In the genomic region with DNA sequence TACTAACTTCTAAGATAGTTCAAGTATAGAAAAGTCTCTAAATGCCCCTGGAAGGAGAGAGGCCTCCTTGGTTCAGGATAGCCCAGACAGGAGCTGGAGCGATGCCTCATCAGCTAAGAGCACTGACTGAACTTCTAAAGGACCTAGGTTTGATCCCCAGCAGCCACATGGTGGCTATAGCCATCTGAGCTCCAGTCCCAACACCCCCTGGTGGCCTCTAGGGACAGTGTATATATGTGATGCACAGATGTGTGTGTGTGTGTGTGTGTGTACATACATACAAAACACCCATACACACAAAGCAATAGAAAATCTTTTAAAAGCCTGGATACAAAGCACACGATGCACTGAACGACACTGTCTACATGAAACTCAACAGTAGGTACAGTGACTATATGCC, we compare ENCODE assay signal across 12 mouse cellular contexts. TPM values are rescaled to one million over a fixed set of nuclear protein-coding genes. Genes with fewer than 3 reads are reported as not detected.
DNase-seq lines count a peak whose midpoint lies in the region; ATAC-seq and TF ChIP-seq lines count a peak whose summit lies in the region.
"Had no signal": no experiment of that assay in that cellular context is flagged by ENCODE, and none has a peak within 500 bp of the region (broad histone marks: within the 10 kb centered on the region; RNA-seq: fewer than 3 reads in every experiment).

No protein-coding gene starts in this region.

- H3K9ac ChIP-seq in heart, adult 2 months (ENCODE audit: low read depth, low read length), result no peak overlapping the region
- H3K9ac ChIP-seq in midbrain, postnatal 0 days (replicated peaks; ENCODE audit: low read length, poor library complexity, severe bottlenecking), result no peak overlapping the region
- H3K9ac ChIP-seq in midbrain, embryonic 13.5 days (replicated peaks), result no peak overlapping the region
- H3K9ac ChIP-seq: hindbrain, embryonic 13.5 days had no signal

- H3K9me3 ChIP-seq in midbrain, postnatal 0 days (ENCODE audit: low read length), result no peaks in the 10 kb centered on the region
- H3K9me3 ChIP-seq in midbrain, embryonic 13.5 days, result no peaks in the 10 kb centered on the region
- H3K9me3 ChIP-seq in limb, embryonic 10.5 days (replicated peaks), result no peaks in the 10 kb centered on the region
- H3K9me3 ChIP-seq: hindbrain, embryonic 13.5 days; megakaryocyte, embryonic 14.5 days had no signal

- no peaks in the 10 kb centered on the region for H3K79me2 ChIP-seq in heart, adult 2 months (replicated peaks; ENCODE audit: control insufficient read depth, insufficient read depth, low read length)

- no peaks in the 10 kb centered on the region for H3K27me3 ChIP-seq in heart, adult 2 months (ENCODE audit: control insufficient read depth, insufficient read depth, low read length)
- no peaks in the 10 kb centered on the region for H3K27me3 ChIP-seq in midbrain, postnatal 0 days (ENCODE audit: insufficient read depth, low read length)
- H3K27me3 ChIP-seq in midbrain, embryonic 13.5 days, result 0 out of 2 replicates have a peak, but pooled peaks cover 6% of the 10 kb centered on the region
- no peaks in the 10 kb centered on the region for H3K27me3 ChIP-seq in limb, embryonic 10.5 days (ENCODE audit: low read depth, poor library complexity, severe bottlenecking)
- H3K27me3 ChIP-seq: megakaryocyte, embryonic 14.5 days had no signal

- no peak for TF ChIP-seq EP300 in heart, adult 2 months (IDR thresholded peaks at IDR 0.05; ENCODE audit: insufficient read depth, low read depth, low read length)

- no peaks in the 10 kb centered on the region for H3K36me3 ChIP-seq in heart, adult 2 months (ENCODE audit: control insufficient read depth, insufficient read depth, low read length)
- peaks cover 30% of the 10 kb centered on the region for H3K36me3 ChIP-seq in midbrain, postnatal 0 days (ENCODE audit: insufficient read depth, low read length)
- peaks cover 29% of the 10 kb centered on the region for H3K36me3 ChIP-seq in midbrain, embryonic 13.5 days
- peaks cover 25% of the 10 kb centered on the region for H3K36me3 ChIP-seq in limb, embryonic 10.5 days

- DNase-seq in heart, adult 2 months, result no peak
- no peak for DNase-seq in heart, adult 9 months (ENCODE audit: low spot score in 2 of 2)
- DNase-seq in midbrain, postnatal 0 days (ENCODE audit: low spot score), result no peak
- no peak for DNase-seq in limb, embryonic 10.5 days (ENCODE audit: low spot score)
- DNase-seq in thymus, postnatal 4 days, result peak; percentile 72
- DNase-seq in layer of hippocampus, adult 11-12 months (ENCODE audit: low spot score), result no peak
- DNase-seq in left cerebral cortex, adult 11 months (ENCODE audit: low spot score), result no peak
- DNase-seq: adrenal gland, adult 8-10 months; gastrocnemius, postnatal 36 days had no signal

- H3K27ac ChIP-seq in heart, adult 2 months, result no peak overlapping the region
- H3K27ac ChIP-seq in midbrain, postnatal 0 days (ENCODE audit: low read depth, low read length), result no peak overlapping the region
- no peak overlapping the region for H3K27ac ChIP-seq in midbrain, embryonic 13.5 days
- H3K27ac ChIP-seq in limb, embryonic 10.5 days, result 0 out of 2 replicates have a peak overlapping the region, but pooled peaks have one; percentile 2
- H3K27ac ChIP-seq: hindbrain, embryonic 13.5 days had no signal

- H3K4me1 ChIP-seq in heart, adult 2 months (ENCODE audit: control insufficient read depth, insufficient read depth, low read length), result no peaks in the 10 kb centered on the region
- H3K4me1 ChIP-seq in midbrain, postnatal 0 days (ENCODE audit: insufficient read depth, low read length), result no peaks in the 10 kb centered on the region
- no peaks in the 10 kb centered on the region for H3K4me1 ChIP-seq in midbrain, embryonic 13.5 days (replicated peaks)
- H3K4me1 ChIP-seq in limb, embryonic 10.5 days, result peaks cover 24% of the 10 kb centered on the region
- H3K4me1 ChIP-seq: hindbrain, embryonic 13.5 days had no signal

- 95% methylated on average over 3 of the region's 3 CpGs for WGBS in heart, adult 2 months
- whole genome bisulfite sequencing in midbrain, postnatal 0 days, result 93% methylated on average over 3 of the region's 3 CpGs
- WGBS in midbrain, embryonic 13.5 days, result 96% methylated on average over 3 of the region's 3 CpGs
- 94% methylated on average over 3 of the region's 3 CpGs for WGBS in limb, embryonic 10.5 days

- no peak overlapping the region for H3K4me2 ChIP-seq in midbrain, postnatal 0 days (ENCODE audit: low read depth, low read length, poor library complexity, severe bottlenecking)
- no peak overlapping the region for H3K4me2 ChIP-seq in midbrain, embryonic 13.5 days (replicated peaks)
- H3K4me2 ChIP-seq: hindbrain, embryonic 13.5 days had no signal

- no peak for TF ChIP-seq POLR2A in heart, adult 2 months (IDR thresholded peaks at IDR 0.05; ENCODE audit: insufficient read depth, low read depth, low read length)

- peak; percentile 42 for TF ChIP-seq CTCF in heart, adult 2 months (IDR thresholded peaks at IDR 0.05)
- TF ChIP-seq CTCF in midbrain, postnatal 0 days (IDR thresholded peaks at IDR 0.05), result peak; percentile 51

- no peak for ATAC-seq in midbrain, postnatal 0 days (ENCODE audit: low FRiP score)
- no peak for ATAC-seq in midbrain, embryonic 13.5 days

- intact Hi-C loops in heart, adult 2 months (cut with DNase I), result no loop called here

- no peak overlapping the region for H3K4me3 ChIP-seq in heart, adult 2 months
- H3K4me3 ChIP-seq in midbrain, postnatal 0 days (ENCODE audit: low read depth, low read length), result no peak overlapping the region
- no peak overlapping the region for H3K4me3 ChIP-seq in midbrain, embryonic 13.5 days (replicated peaks)
- no peak overlapping the region for H3K4me3 ChIP-seq in limb, embryonic 10.5 days
- H3K4me3 ChIP-seq: hindbrain, embryonic 13.5 days; megakaryocyte, embryonic 14.5 days had no signal

RNA-seq across cellular contexts. Expression of a gene that starts 30.9 kb away (rescaled TPM):
- 10 to 100 TPM; 28.1 to 31.2 TPM for total RNA-seq in heart, adult 2 months (2021)
- polyA plus RNA-seq in heart, adult 2 months (2012; rRNA removed), result 61.5 and 73.0 TPM in 2 replicates
- 30.9 and 41.8 TPM in 2 replicates for total RNA-seq in midbrain, postnatal 0 days (2014; rRNA removed)
- polyA plus RNA-seq in midbrain, postnatal 0 days (2015; fragmentation: Nextera tagmentation; extraction: Ambion mirVana), result 5.6 and 6.0 TPM in 2 replicates
- polyA plus RNA-seq in midbrain, embryonic 13.5 days (2015; fragmentation: Nextera tagmentation; extraction: Ambion mirVana), result 3.8 and 5.5 TPM in 2 replicates
- 3.9 and 5.3 TPM in 2 replicates for polyA plus RNA-seq in limb, embryonic 10.5 days (2016; fragmentation: Nextera tagmentation; extraction: Ambion mirVana)
